ENCODE assay signal across 9 mouse cellular contexts in the genomic region with DNA sequence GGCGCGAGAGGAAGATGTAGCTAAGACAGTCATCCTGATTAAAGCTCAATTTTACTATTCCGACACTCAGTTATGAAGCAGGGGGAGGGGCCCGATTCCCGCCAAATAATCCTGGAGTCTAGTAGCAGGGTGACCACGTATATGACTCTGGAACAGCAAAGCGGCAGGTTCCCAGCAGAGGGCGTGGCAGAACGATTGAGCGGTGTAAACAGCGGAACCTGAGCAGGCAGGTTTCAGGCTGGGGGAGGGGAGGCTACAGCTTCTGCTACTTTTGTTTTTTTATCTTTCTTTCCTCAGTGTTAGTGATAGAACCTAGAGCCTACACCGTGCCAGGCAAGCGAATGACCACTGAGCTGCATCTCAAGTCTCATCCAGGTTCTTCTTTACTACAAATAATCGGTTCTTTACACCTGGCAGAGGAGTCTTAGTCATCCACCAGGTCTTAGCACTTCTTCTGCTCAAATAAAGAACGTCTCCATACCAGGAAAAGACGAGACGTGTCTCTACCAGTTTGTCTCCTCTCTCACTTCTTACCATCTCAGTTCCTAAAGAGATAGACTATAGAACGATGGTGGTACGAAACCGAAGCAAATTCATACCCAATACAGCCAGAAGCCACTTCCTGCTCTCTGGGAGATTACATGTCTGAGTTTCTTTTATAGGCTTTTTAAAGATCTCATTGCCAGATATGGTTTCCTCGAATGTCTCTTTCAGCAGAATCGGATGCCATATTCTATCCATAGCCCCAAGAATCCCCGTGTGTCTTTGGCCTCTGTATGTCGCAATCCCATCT.
DNase-seq lines count a peak whose midpoint lies in the region; ATAC-seq and TF ChIP-seq lines count a peak whose summit lies in the region.
"Had no signal": no experiment of that assay in that cellular context is flagged by ENCODE, and none has a peak within 500 bp of the region (broad histone marks: within the 10 kb centered on the region; RNA-seq: fewer than 3 reads in every experiment).

No protein-coding gene starts in this region.

- H3K27me3 ChIP-seq in kidney, embryonic 14.5 days (ENCODE audit: control insufficient read depth, insufficient read depth, low read length) = no peaks in the 10 kb centered on the region
- no peaks in the 10 kb centered on the region for H3K27me3 ChIP-seq in kidney, embryonic 15.5 days
- H3K27me3 ChIP-seq in thymus, adult 2 months (ENCODE audit: control insufficient read depth, insufficient read depth, low read length) = no peaks in the 10 kb centered on the region
- H3K27me3 ChIP-seq: embryonic facial prominence, embryonic 12.5 days had no signal

- H3K9me3 ChIP-seq in kidney, embryonic 14.5 days (ENCODE audit: control insufficient read depth, low read length) = no peaks in the 10 kb centered on the region
- H3K9me3 ChIP-seq in kidney, embryonic 15.5 days (replicated peaks) = 0 out of 2 replicates have a peak, but pooled peaks cover 3% of the 10 kb centered on the region
- H3K9me3 ChIP-seq: embryonic facial prominence, embryonic 12.5 days had no signal

- DNase-seq in kidney, adult 18-20 months = peak; percentile 51
- peak; percentile 71 for DNase-seq in R1 (ENCODE audit: low read depth, low spot score)
- peak; percentile 46 for DNase-seq in thymus, adult 2 months

- no peak overlapping the region for H3K4me2 ChIP-seq in kidney, embryonic 14.5 days (replicated peaks; ENCODE audit: low read depth, low read length)
- no peak overlapping the region for H3K4me2 ChIP-seq in kidney, embryonic 15.5 days
- H3K4me2 ChIP-seq: embryonic facial prominence, embryonic 12.5 days had no signal

- WGBS in kidney, embryonic 14.5 days = 63% methylated on average over 24 of the region's 24 CpGs
- 64% methylated on average over 24 of the region's 24 CpGs for WGBS in kidney, embryonic 15.5 days
- WGBS in thymus, adult 2 months = 57% methylated on average over 24 of the region's 24 CpGs

- TF ChIP-seq CTCF in thymus, adult 2 months (IDR thresholded peaks at IDR 0.05; ENCODE audit: borderline replicate concordance, control insufficient read depth, extremely low read depth, insufficient read depth, low read length, poor library complexity) = no peak

- H3K27ac ChIP-seq in kidney, embryonic 14.5 days (ENCODE audit: low read depth, low read length) = no peak overlapping the region
- H3K27ac ChIP-seq in kidney, embryonic 15.5 days = no peak overlapping the region
- H3K27ac ChIP-seq in thymus, adult 2 months (ENCODE audit: control insufficient read depth, insufficient read depth, low read length) = 0 out of 2 replicates have a peak overlapping the region, but pooled peaks have one; percentile 20
- H3K27ac ChIP-seq: embryonic facial prominence, embryonic 12.5 days had no signal

- H3K36me3 ChIP-seq in kidney, embryonic 14.5 days (ENCODE audit: control insufficient read depth, insufficient read depth, low read length) = no peaks in the 10 kb centered on the region
- H3K36me3 ChIP-seq in kidney, embryonic 15.5 days = no peaks in the 10 kb centered on the region
- H3K36me3 ChIP-seq in thymus, adult 2 months (ENCODE audit: control insufficient read depth, insufficient read depth, low read length) = no peaks in the 10 kb centered on the region
- H3K36me3 ChIP-seq: embryonic facial prominence, embryonic 12.5 days had no signal

- no peak overlapping the region for H3K9ac ChIP-seq in kidney, embryonic 14.5 days (ENCODE audit: low read depth, low read length)
- no peak overlapping the region for H3K9ac ChIP-seq in kidney, embryonic 15.5 days
- H3K9ac ChIP-seq: embryonic facial prominence, embryonic 12.5 days had no signal

- peaks cover 7% of the 10 kb centered on the region; the same call in 1 of the 2 replicates for H3K4me1 ChIP-seq in kidney, embryonic 14.5 days (ENCODE audit: control insufficient read depth, insufficient read depth, low read length)
- peaks cover 14% of the 10 kb centered on the region for H3K4me1 ChIP-seq in kidney, embryonic 15.5 days
- peaks cover 9% of the 10 kb centered on the region for H3K4me1 ChIP-seq in thymus, adult 2 months (replicated peaks; ENCODE audit: control insufficient read depth, insufficient read depth, low read length)
- H3K4me1 ChIP-seq: embryonic facial prominence, embryonic 12.5 days had no signal

- ATAC-seq in kidney, embryonic 14.5 days (ENCODE audit: low FRiP score, low TSS enrichment) = no peak
- ATAC-seq in kidney, embryonic 15.5 days (replicated peaks; ENCODE audit: low FRiP score) = peak; percentile 36; the same call in 1 of the 2 replicates
- no peak for ATAC-seq in megakaryocyte progenitor cell, adult 5-6 weeks (replicated peaks; ENCODE audit: poor library complexity)
- ATAC-seq in monocyte, adult 5-6 weeks (replicated peaks; ENCODE audit: insufficient number of reproducible peaks, low FRiP score, low TSS enrichment, poor library complexity, severe bottlenecking) = no peak
- no peak for ATAC-seq in megakaryocyte, adult 5-6 weeks (ENCODE audit: poor library complexity, severe bottlenecking)

- no peak overlapping the region for H3K4me3 ChIP-seq in kidney, embryonic 14.5 days (ENCODE audit: low read length)
- H3K4me3 ChIP-seq in kidney, embryonic 15.5 days (replicated peaks) = no peak overlapping the region
- H3K4me3 ChIP-seq in thymus, adult 2 months (ENCODE audit: control insufficient read depth, insufficient read depth, low read length) = no peak overlapping the region
- H3K4me3 ChIP-seq: embryonic facial prominence, embryonic 12.5 days had no signal

- TF ChIP-seq POLR2A in thymus, adult 2 months (IDR thresholded peaks at IDR 0.05; ENCODE audit: control insufficient read depth, extremely low read depth, insufficient read depth, low read length, poor library complexity) = no peak
